Mouse (Mus musculus): ENCODE data around the gene Thada.

The Thada gene

DNA sequence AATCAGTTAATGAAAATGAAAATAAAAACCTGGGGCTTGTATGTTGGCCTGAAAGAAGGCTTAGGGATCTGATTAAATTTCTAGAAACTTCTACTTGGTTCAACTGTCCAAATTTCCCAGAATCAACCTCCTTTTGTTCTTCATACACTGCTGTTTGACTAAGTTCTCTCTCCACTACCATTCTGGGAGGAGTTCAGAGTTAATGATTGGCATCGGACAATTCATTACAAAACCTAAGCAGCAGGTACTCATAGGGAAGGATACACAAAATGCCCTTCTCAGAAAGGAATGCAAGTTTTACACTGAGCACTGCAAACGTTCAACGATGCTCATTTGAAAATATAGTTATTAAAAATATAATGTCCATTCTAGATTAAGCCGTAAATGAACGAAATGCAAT, 179.5 kb downstream of the Thada start:
- no peak for DNase-seq

DNA sequence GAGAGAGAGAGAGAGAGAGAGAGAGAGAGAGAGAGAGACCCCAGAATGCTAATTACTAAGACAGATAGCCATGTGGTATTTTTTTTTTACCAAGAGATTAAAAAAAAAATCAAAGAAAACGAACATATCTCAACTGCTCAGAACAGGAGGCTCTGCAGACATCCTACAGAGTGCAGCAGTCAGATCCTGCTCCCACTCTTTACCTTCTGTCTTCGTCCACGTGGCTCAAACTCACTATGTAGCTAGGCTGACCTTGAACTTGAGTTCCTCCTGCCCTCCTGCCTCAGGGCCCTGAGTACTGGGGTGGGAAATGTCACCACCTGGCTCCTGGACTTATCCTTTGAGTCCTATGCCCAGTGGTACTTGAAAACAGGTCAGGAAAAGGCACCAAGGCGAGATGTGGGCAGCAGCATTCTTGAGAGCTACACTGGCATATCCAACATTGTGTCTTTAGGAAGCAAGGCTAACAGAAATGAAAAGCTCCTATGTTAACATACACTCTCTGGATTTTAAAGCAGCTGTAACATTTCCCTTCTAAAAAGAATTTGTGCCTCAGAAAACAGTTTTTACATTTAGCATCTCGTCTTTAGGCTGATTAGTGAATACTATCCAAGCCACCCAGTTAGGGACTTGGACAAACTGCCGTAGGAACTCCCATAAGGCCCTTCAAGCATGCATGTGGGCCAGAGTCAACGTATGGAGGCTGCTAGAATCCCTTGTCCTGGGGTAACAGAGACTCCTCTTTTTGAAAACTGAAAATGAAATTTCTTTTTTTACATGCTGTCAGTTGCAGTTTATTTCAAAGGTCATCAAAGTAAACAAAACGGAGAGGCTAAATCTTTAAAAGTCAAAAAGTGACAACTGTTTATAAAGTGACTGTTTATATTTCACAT, 183.4 kb downstream of the Thada start:
- DNase-seq, result no peak

DNA sequence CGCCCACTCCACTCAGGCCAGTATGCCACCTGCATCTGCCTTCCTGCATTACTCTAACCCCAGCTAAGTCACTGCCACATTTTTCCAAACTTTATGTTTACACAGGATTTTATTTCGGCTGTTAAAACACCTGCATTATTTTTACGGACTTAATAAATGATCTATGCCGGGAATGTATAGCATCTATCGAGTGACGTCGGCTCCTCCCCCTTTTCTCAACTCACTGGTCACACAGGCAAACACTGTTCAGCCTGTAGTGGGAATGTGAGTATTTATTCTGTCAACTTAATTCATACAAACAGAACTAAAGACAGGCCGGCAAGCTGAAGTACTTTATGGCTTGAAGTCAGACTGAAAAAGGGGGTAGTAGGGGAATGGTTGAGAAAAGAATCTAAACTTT, 187.0 kb downstream of the Thada start:
- no peak for DNase-seq

- DNase-seq, result no peak
Observed at GRCm38 (mm10) chr17:84278193-84278953, 187.6 kb downstream of the Thada start.

GRCm38 (mm10) chr17:84274999-84275398, 191.0 kb downstream of the Thada start:
- no peak for DNase-seq

- peak; percentile 54 for DNase-seq
Observed at GRCm38 (mm10) chr17:84274163-84274562, 191.8 kb downstream of the Thada start.

DNA sequence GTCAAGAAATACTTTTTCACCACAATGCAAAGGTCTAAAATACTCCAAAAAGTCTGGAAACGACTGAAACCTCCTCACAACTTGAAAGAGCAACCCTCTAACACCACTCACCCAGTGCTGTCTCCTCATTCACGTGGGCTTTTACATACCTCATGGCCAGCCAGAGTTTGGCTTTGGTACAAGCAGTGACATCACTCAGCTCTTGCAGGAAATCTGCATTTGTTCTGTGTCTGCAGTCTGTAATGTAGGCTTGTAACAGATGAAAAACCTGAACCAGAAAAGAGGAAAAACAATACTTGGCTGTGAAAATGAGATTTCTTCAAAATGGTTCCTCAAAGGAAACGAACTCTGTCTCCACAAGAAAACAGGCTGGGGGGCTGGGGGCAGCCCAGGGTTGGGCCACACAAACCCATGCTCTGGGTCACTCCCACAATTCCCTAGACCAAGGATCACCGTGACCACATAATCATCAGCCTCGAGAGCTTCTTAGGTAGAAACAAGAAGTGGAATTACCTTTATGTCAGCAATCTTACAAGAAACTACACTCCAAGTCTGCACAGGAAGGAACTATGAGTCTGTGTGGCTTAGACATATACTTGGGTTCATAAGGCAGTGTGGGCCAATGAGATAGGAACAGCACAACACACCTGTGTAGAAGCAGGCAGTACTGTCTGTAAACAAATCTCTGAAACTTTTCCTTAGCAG, 193.3 kb downstream of the Thada start:
- peak; percentile 68 for DNase-seq

DNA sequence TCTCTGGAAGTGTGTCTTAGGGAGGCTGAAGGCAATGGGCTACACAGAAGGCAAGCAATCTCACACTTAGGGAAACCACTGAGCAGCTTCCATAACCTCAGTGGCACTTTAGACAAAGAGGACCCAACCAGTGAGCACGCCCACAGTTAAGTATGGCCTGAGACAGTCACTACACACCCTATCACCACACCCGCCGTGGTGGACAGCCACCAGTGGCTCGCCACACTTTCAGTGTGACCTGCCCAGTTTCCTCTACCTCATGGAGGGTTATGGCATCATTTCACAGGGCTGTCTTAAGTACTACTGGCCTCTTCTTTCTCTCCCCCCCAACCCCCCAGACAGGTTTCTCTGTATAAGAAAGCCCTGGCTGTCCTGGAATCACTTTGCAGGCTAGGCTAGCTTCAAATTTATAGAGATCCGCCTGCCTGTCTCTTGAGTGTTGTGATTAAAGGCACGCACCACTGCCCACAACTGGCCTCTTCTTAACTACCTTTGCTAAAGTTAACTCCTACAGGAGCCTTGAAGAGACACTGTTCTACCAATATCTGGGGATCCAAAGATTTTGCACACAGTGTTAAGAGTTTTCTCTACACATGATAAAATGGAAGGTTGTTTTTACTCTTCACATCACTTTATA, 194.3 kb downstream of the Thada start:
- DNase-seq, result no peak

DNA sequence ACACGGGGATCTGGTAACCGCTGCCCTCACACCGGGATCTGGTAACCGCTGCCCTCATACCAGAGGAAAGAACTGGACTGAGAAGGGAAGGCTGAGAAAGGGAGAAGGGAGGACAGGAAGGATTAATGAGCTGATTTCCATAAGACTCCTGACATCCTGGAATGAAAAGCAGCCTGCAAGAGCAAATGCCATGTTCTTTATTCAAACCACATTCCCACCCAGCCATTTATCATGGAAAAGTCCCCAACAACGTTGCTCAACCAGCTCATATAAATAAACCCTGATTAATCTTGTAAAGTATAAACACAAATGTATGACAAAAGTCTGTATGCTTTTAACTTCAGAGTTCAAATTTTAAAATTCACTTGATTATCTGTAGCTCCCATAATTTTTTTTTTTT, 196.3 kb downstream of the Thada start:
- peak; percentile 58 for DNase-seq

- DNase-seq, result peak; percentile 83
Observed at GRCm38 (mm10) chr17:84268450-84268849, 197.6 kb downstream of the Thada start.

GRCm38 (mm10) chr17:84267456-84268074, 198.4 kb downstream of the Thada start:
- no peak for DNase-seq

DNA sequence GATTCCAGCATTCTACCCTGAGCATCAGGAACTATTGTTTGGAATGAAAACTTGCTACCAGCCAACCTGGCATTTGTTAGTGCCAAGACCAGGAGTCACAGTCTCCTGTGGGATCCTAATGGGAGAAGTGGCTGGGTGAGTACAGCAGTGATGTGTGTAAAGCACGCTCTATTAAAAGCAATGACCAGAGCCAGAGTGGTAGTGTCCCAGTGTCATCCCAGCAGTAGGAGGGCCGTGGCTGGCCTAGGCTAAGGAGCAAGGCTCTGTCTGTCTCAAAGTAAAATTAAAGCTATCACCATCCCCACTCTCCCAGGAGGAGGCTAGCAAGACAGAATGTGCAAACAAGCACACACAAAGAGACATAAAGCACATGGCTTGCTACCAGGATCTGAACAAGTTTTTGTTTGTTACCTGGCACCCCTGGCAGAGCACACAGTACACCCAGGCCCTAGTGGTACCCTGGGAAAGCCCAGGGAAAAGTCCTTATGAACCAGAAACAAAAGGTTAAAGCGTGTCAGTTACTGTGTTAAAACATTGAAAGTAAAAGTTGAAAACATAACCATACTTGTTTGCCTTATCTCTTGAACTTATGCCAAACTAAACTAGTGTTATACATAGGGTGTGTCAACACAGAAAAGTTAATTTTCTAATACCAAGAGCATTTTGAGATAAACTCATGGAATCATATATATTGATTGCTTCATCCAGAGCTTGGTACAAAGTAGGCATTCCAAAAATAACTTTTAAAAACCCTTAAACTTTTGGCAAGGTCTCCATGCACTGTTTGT, 199.7 kb downstream of the Thada start:
- DNase-seq, result peak; percentile 44

DNA sequence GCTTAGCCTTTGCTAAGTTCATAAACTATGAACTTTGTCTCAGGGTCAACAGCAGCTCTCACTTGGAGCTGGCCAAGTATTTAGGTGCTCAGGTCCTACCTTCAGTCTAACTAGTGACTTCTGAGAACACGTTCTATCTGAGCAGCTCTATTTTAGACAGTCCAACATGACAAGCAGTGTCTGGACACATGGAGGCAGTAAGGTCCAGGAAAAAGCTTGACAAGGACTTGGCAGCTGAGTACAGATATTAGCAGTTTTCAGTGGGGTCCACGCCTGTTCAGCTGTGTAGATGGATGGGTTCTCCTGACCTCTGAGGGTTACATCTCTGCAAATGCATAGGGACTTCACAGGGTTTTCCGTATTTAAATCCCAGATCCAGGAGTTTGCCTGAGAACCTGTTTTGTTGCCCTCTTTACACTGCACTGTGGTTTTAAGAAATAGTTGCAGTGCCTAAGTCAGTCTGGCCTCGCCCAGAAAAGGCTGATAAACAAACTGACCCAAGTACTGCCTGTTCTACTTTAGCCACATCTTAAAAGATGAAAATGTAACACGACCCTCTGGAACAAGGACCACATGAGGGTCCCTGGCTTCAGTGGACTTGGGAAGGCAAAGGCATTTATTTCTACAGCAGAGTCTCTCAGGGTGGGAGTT, 200.4 kb downstream of the Thada start:
- DNase-seq, result peak; percentile 59

DNA sequence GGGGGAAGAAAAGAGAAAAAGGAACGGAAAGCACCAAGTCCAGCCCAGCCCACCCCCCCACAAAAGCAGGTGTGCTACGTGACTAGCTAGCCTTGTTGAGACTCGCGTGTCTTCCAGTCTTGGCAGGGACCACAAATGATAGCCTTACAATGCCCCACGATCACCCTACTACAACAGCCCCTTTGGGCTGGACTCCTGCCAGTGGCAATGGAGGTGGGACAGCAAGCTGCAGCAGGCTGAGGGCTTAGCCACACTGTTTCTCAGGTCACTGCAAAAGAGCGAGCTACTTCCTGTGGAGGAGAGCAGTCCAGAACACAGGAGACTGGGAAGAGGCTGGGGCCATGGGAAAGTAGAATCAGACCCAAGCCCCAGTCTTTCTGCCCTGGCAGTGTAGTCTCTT, 201.7 kb downstream of the Thada start:
- DNase-seq, result no peak

GRCm38 (mm10) chr17:84263591-84263990, 202.4 kb downstream of the Thada start:
- no peak for DNase-seq

DNA sequence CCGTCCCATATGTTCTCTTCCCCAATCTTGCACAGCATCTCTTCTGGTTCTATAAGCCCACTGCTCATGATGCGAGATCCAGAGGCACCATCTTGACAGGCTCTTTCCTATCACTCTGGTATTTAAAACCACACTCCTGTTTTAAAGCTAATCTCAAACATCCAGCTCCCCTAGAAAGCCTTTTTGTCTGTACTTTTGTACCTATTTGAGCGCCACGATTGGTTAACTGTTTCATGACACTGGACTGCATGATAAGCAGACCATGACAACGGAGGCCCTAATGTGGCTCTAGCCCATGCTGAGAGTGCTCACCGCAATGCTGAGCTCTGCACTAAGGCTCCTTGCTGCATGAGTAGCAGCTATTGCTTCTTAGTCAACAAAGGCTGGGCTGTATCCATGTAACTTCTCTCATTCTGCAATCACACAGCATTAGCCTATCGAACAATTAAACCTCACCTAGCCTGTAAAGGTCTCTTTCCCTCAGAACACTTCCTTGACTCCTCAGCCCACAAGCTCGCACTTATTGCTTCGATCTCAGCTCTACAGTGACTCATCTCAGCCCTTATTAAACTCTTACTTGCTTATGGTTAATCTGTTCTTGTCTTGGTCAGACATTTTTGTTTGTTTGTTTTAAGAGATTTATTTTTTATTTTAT, 203.6 kb downstream of the Thada start:
- DNase-seq, result no peak

GRCm38 (mm10) chr17:84261010-84261409, 205.0 kb downstream of the Thada start:
- no peak for DNase-seq

DNA sequence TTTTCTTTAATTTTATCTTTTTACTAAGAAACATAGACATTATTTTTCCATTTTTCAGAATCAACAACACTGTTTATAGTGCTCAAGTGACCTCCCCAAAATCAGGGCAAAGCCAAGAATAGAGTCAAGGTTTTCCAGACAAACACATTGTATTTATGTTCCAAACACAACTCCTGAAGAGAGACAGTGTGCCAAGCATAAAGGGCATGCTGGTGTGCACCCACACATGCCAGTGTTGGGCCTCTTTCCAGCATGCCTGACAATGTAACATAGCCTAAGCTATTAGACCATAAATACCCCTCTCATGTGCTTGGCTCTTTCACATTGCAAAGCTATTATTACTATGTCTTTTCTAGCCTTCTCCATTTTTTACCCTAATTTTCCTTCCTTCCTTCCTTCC, 205.8 kb downstream of the Thada start:
- no peak for DNase-seq

DNA sequence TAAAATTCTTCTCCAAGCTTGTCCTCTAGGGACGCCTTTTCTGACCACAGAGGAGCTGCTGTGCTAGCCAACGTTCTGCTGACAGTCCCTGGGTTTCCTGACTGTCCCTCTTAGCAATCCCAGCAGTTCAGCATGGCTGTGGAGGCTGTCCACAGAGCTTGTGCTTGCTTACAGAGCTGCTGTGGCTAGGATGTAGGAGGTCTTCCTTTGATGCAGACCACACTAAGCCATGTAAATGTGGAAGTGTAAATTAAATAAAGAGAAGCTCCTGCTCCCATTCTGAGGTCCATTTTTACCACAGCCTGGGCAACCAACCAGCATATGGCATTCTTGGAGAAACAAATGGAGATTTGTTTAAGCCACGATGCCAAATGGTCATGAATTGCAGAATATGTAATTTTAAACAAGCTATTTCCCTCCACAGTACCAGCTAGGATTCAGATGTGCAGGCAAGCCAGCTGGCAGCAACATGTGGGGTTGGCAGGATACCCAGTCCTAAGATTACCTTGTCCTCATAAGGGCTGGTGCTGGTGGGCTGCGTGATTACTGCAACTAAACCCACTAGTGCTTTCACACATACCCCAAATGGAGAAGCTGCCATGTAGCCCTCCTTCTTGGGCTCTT, 207.3 kb downstream of the Thada start:
- no peak for DNase-seq

- no peak for DNase-seq
Observed at GRCm38 (mm10) chr17:84257927-84258532, 208.0 kb downstream of the Thada start.
